Mouse (Mus musculus): Measurements from ENCODE around the gene Tnpo1. TPM values are rescaled to one million over a fixed set of nuclear protein-coding genes. Genes with fewer than 3 reads are reported as not detected.
"Not testable (repeated sequence)": the region's sequence is repeated elsewhere in the genome, so short reads cannot be mapped to it uniquely, and the experiment has no call there.

The Tnpo1 gene
- total RNA-seq, 1 experiment from 2014 or later: 97.8 TPM

DNA sequence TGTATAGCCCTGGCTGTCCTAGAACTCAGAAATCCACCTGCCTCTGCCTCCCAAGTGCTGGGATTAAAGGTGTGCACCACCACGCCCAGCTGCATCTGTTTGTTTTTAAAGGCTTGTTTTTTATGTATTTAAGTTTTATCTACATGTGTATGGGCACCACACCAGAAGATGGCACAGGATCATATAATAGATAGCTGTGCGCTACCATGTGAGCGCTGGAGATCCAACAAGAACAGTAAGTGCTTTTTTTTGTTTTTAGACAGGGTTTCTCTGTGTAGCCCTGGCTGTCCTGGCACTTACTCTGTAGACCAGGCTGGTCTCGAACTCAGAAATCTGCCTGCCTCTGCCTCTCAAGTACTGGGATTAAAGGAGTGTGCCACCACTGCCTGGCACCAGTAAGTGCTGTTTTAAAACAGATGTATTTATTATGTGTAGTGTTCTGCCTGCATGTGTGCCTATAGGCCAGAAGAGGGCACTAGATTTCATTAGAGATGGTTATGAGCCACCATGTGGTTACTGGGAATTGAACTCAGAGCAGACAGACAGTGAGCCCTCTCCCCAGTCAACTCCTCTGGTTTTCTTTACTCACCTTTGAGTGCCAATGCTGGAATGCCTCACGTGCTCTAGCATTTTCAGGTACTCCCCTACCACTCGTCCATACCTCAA, 89.6 kb downstream of the Tnpo1 start:
- peak; percentile 41 for ATAC-seq (ENCODE audit: extremely low read depth, insufficient number of reproducible peaks, low FRiP score, poor library complexity, severe bottlenecking)

DNA sequence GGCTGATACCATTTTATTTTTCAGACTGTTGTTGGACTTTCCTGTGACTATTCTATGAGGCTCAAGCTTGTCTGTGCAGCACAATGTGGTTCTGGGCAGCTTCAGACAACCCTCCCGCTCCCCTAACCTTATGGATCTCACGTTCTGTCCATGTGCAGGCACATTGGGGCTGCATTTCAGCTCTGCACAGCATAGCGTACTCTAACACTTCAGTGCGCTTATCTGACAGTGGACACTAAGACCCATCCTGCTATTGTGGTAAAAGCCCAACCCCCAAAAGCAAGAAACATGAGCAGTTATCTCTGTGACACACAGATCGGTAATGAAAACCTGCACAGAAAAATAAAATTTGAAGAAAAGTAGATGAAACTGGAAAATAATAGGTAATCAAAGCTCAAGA, 90.4 kb downstream of the Tnpo1 start:
- no peak for ATAC-seq (ENCODE audit: extremely low read depth, insufficient number of reproducible peaks, low FRiP score, poor library complexity, severe bottlenecking)

DNA sequence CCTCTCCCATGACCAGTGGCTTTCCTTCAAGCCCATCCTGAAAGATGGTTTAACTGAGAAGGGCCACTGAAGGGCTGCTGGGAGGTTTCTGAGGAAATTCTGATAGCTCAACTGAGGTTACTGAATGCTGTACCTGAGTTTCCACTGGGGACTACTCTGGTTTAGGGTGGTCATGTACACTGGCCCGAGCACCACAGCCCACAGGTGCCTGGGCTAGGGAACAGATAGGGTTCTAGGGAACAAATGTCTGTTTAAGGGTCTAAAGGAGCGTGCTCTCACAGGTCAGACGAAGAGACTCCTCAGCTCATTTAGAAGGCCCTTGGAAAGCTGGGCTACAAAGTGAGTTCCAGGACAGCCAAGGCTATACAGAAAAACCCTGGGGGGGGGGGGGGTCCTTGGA, 91.5 kb downstream of the Tnpo1 start:
- no peak for ATAC-seq (ENCODE audit: extremely low read depth, insufficient number of reproducible peaks, low FRiP score, poor library complexity, severe bottlenecking)

- no peak for ATAC-seq (ENCODE audit: extremely low read depth, insufficient number of reproducible peaks, low FRiP score, poor library complexity, severe bottlenecking)
Observed at GRCm38 (mm10) chr13:98834199-98834598, 92.0 kb downstream of the Tnpo1 start.

DNA sequence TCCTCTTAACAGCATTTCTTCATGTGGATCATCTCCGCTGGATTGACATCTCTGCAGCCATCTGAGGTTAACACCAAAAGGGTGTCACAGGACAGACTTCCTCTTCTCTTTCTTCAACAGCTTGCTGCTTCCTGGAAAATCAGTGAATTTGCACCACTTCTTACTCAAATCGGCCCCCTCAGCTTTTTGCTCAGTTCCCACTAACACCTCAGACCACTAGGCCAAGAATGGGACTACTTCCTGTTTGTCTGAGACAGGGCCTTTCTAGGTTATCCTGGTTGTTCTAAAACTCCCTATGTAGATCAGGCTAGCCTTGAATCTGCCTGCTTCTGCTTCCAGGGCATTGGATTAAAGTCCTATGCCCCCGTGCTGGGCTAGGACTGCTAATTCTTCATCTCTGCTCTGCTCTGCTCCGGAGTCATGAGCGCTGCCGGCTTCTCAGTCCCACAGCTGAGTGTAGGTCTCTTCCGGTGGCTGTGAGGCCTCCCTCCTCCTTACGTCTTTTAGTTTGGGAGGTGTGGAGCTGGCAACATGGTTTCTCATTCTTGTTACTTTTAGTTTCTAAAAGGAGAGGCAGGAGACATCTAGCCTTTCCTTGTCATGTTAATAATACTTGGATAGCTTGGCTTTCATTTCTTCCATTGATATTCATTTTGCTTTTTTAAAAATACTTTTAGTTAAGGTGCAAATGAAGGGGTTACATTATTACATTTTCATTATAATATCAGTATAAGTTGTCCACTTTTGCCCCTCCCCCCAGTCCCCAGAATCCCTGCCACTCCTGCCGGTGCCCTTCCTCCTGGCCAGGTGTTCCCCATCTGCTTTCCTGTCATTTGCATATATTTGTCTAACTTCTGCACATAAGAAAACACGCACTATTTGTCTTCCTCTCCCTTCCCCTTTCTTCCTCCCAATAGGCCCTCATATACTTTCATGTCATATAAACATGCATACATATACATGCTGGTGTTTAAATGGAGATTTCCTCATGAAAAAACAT, 93.4 kb downstream of the Tnpo1 start:
- ATAC-seq (ENCODE audit: extremely low read depth, insufficient number of reproducible peaks, low FRiP score, poor library complexity, severe bottlenecking): no peak

GRCm38 (mm10) chr13:98829026-98829425, 97.2 kb downstream of the Tnpo1 start:
- ATAC-seq (ENCODE audit: extremely low read depth, insufficient number of reproducible peaks, low FRiP score, poor library complexity, severe bottlenecking): not testable (repeated sequence)

GRCm38 (mm10) chr13:98825574-98825973, 100.6 kb downstream of the Tnpo1 start:
- no peak for ATAC-seq (ENCODE audit: extremely low read depth, insufficient number of reproducible peaks, low FRiP score, poor library complexity, severe bottlenecking)

DNA sequence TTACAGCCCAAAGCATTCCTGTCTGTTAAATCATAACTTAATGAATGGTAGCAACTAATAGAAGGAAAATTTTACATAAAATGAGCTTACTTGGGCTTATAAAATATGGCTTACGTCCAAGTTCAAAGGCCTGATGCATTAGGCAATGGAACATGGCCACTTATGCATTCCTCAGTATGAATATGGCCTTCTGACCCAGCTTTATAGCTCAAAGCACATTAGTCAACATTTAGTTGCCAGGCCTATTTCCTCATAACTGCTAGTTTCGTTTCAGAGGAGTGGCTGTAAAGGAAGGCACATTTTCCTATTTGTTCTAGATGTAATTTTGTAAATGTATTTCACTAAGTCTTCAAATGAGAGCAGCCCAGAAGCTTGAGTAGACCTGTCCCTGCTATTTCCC, 107.1 kb downstream of the Tnpo1 start:
- no peak for ATAC-seq (ENCODE audit: extremely low read depth, insufficient number of reproducible peaks, low FRiP score, poor library complexity, severe bottlenecking)

DNA sequence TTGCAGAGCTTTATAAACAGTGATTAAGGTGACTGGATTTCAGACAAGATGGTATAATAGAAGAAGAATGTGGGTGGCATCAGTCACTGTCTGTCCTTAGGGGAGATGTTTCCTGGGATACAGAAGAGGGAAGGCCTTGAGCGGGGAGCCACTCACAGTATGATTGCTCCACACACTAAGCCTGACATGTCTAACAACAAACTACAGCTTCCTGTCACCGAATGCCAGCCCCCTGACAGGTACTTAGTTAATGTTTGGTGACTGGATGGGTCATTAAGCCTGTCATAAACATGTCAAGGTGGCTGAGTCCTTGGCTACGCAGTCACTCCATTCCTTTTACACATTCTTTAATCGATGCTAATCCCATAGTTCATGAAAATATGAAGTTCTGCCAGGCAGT, 108.0 kb downstream of the Tnpo1 start:
- ATAC-seq (ENCODE audit: extremely low read depth, insufficient number of reproducible peaks, low FRiP score, poor library complexity, severe bottlenecking): no peak

DNA sequence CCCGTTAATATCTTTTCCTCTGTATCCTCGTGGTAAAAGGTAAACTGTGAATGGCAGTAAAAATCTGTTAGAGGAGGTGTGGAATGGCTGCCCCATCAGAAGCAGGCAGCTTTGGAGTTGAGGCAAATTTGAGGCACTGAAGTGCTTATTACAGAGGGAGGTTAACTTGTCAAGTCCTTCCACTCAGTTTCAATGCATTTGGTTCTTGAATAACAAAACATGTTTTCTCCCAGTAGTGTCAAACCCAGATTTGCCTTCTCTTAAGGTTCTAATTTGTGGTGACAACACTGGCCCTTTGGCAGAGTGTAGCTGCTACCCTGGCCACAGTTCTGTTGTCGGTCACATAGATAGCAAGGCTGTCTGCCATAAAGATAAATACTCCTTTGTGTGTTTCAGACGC, 108.4 kb downstream of the Tnpo1 start:
- no peak for ATAC-seq (ENCODE audit: extremely low read depth, insufficient number of reproducible peaks, low FRiP score, poor library complexity, severe bottlenecking)

DNA sequence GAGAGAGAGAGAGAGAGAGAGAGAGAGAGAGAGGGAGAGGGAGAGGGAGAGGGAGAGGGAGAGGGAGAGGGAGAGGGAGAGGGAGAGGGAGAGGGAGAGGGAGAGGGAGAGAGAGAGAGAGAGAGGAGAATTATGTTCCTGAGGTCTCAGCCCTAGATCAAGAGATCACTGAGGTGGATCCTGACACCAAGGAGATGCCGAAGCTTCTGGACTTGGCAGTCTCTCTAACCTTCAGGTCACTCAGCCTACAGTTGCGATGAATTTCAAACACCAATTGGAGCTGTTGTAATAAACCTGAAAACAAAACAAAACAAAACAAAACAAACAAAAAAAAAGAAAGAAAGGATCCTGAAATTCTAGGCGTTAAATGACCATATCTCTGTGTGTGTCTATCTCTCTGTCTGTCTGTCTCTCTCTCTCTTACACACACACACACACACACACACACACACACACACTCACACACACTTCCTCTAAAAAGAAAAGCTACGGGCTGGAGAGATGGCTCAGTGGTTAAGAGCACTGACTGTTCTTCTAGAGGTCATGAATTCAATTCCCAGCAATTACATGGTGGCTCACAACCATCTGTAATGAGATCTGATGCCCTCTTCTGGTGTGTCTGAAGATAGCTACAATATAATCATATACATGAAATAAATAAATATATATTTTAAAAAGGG, 109.1 kb downstream of the Tnpo1 start:
- not testable (repeated sequence) for ATAC-seq (ENCODE audit: extremely low read depth, insufficient number of reproducible peaks, low FRiP score, poor library complexity, severe bottlenecking)

DNA sequence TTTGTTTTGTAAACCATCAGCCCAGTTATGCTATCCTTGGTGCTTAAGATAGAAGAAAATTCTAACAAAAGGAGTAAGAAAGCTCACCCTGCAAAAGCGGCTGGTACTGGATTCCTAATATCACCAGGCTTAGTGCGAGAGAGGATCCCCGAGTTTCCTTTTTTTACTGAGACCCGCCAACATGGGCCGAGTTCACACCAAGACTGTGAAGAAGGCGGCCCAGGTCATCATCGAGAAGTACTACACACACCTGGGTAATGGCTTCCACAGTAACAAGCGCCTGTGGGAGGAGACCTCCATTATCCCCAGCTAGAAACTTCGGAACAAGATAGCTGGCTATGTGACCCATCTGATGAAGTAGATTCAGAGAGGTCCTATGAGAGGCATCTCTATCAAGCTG, 109.6 kb downstream of the Tnpo1 start:
- no peak for ATAC-seq (ENCODE audit: extremely low read depth, insufficient number of reproducible peaks, low FRiP score, poor library complexity, severe bottlenecking)

DNA sequence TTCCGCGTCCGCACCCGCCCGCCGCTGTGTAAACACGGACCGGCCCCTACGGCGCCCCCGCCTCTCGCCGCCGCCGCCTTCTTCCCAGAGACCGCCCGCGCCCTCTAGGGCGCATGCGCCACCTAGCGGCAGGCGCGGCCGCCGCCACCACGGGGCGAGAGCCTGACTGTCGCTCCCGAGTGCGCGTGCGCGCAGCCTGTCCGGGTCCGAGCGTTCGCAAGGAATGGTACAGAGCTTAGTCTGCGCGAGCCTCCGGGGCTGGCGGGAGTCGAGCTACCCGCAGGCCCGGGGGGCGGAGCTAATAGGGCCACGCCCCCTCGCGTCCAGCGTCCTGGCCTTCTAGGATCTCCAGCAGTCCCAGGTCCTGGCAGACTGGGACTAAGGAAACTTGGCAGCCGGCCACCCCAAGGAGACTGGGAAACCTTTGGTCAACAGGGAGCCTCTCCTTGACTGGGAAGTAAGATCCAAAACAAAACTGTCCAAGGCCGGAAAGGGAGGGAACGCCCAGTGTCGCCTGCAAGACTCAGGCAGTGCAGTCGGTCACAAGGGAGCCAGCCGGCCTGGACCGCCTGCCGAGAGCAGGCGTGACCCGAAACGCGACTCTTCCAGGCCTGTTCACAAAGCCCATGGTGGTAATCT, 110.9 kb downstream of the Tnpo1 start, which contains the start of gene Fcho2:
Gene Fcho2 (minus strand): TSS at position 303 of the 639 bp plus-strand sequence.
- peak; percentile 65 for ATAC-seq (ENCODE audit: extremely low read depth, insufficient number of reproducible peaks, low FRiP score, poor library complexity, severe bottlenecking)

GRCm38 (mm10) chr13:98814275-98815040, 111.7 kb downstream of the Tnpo1 start:
- peak; percentile 34; the same call in 1 of the 2 replicates for ATAC-seq (ENCODE audit: extremely low read depth, insufficient number of reproducible peaks, low FRiP score, poor library complexity, severe bottlenecking)

DNA sequence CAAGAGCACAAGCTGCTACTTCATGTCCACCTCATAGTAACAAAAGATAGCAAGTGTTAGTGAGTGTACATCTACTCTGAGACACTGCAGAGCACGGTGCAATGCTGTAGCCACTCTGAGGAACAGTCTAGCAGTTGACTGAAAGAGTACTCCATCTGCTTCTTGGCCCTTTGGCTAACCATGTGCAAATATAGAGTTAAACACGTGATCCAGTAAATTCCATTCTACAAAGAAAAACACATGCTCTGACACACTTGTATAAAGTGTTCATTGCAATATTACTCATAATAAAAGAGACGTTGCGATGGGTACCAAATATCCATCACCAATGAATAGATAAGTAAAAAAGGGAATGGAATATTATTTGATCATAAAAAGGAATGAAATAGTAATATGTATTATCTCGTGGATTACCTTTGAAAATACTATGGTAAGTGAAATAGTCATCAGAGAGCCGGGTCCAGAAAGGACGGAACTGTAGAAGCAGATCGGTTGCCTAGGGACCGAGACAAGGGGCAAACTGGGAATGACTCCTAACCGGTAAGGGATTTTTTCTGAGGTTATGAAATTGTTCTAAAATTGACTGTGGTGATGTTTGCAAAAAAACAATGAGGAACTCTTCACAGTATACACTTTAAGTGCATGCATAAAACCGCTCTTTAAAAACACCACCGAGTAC, 112.4 kb downstream of the Tnpo1 start:
- ATAC-seq (ENCODE audit: extremely low read depth, insufficient number of reproducible peaks, low FRiP score, poor library complexity, severe bottlenecking): no peak

- ATAC-seq (ENCODE audit: extremely low read depth, insufficient number of reproducible peaks, low FRiP score, poor library complexity, severe bottlenecking): no peak
Observed at GRCm38 (mm10) chr13:98813167-98813566, 113.0 kb downstream of the Tnpo1 start.

DNA sequence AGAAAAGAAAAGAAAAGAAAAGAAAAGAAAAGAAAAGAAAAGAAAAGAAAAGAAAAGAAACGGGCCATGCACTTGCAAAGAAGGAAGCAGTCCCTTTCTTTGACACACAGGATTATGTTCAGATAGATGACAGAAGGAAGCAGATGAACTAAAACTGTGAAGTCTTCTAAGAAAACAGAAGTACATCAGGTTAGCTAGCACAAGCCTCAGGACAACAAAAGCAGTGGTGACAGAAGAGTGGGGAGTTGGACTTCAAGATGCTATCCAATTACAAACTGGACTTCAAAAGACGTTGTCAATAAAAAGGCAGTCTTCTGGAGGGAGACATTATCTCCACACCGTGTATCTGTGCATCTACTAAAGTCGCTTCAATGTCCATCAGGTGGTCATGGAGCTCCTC, 113.9 kb downstream of the Tnpo1 start:
- ATAC-seq (ENCODE audit: extremely low read depth, insufficient number of reproducible peaks, low FRiP score, poor library complexity, severe bottlenecking): no peak

- no peak for ATAC-seq (ENCODE audit: extremely low read depth, insufficient number of reproducible peaks, low FRiP score, poor library complexity, severe bottlenecking)
Observed at GRCm38 (mm10) chr13:98810143-98810542, 116.0 kb downstream of the Tnpo1 start.
